Mouse (Mus musculus): ENCODE measurements around the gene Ap4e1. TPM values are rescaled to one million over a fixed set of nuclear protein-coding genes. Genes with fewer than 3 reads are reported as not detected.
"Not testable (repeated sequence)": the region's sequence is repeated elsewhere in the genome, so short reads cannot be mapped to it uniquely, and the experiment has no call there.

The Ap4e1 gene
- polyA plus RNA-seq, 1 experiment = 9.9 TPM

DNA sequence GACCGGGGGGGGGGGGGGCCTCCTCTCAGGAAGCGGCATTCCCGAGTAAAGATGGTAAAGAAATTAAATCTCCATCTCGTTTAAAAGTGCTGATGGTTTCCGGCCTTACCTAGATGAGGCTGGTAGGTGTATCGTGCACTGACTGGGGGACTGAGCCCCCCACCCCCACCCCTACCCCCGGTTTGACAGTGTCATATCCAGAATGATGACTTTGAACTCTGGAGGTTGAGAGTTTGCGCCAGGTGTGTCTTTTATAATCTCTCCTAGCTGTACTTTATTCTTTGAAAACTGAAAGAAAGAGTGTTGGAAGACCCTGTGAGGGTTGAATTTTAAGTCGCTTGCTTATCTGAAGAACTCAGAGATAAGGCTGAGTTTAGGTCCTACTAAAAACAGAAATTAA lies 62.4 kb downstream of the Ap4e1 start:
- no peak for DNase-seq (ENCODE audit: extremely low spot score in 1 of 2, low spot score in 1 of 2)

- DNase-seq (ENCODE audit: extremely low spot score in 1 of 2, low spot score in 1 of 2) = no peak
These were observed 65.6 kb downstream of the Ap4e1 start for GRCm38 (mm10) chr2:127074116-127074515.

- DNase-seq (ENCODE audit: extremely low spot score in 1 of 2, low spot score in 1 of 2) = no peak
These were observed 69.1 kb downstream of the Ap4e1 start for GRCm38 (mm10) chr2:127077611-127078010.

GRCm38 (mm10) chr2:127079066-127079465 lies 70.5 kb downstream of the Ap4e1 start:
- not testable (repeated sequence) for DNase-seq (ENCODE audit: extremely low spot score in 1 of 2, low spot score in 1 of 2)

DNA sequence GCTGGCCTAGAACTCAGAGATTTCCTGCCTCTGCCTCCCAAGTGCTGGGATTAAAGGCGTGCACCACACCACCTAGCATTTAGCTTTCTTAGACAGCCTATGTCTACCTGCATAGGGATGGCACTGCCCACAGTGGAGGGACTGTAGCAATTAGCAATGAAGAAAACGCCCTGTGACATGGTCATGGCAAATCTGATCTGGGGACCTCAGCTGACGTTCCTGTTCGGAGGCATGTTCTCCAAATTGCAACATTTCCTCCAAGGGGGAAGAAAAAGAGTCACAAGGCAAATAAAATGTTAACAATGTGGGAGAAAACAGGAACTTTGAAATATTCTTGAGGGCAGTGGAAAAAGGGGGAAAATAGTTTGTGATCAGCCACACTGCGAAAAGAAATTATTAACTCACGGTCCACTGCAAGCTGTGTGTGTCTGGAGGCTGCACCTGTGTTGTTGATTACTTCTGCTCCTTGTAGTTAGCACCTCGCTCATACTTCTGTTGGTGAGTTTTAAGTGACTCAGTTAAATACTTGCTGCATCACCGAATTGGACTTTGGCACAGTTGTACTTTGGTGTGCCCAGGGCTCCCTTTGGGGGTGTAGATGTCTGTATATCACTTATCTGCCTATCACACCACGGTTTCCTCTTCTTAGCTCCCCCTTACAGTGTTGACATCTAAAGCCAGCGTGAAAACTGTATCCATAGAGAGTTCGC lies 71.5 kb downstream of the Ap4e1 start:
- DNase-seq (ENCODE audit: extremely low spot score in 1 of 2, low spot score in 1 of 2) = no peak

GRCm38 (mm10) chr2:127080591-127081218 lies 72.2 kb downstream of the Ap4e1 start:
- no peak for DNase-seq (ENCODE audit: extremely low spot score in 1 of 2, low spot score in 1 of 2)

- DNase-seq (ENCODE audit: extremely low spot score in 1 of 2, low spot score in 1 of 2) = no peak
These were observed 77.7 kb downstream of the Ap4e1 start for GRCm38 (mm10) chr2:127086235-127086634.

DNA sequence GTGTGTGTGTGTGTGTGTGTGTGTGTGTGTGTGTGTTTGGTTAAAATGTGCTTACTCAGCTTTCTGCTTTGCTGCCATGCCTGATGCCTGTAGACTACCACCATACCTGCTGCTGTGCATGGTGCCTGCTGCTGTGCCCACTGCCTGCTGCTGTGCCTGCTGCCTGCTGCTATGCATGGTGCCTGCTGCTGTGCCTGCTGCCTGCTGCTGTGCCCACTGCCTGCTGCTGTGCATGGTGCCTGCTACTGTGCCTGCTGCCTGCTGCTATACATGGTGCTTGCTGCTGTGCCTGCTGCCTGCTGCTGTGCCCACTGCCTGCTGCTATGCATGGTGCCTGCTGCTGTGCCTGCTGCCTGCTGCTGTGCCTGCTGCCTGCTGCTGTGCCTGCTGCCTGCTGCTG lies 81.6 kb downstream of the Ap4e1 start:
- not testable (repeated sequence) for DNase-seq (ENCODE audit: extremely low spot score in 1 of 2, low spot score in 1 of 2)

- DNase-seq (ENCODE audit: extremely low spot score in 1 of 2, low spot score in 1 of 2) = no peak
These were observed 83.5 kb downstream of the Ap4e1 start for GRCm38 (mm10) chr2:127092000-127092399.

DNA sequence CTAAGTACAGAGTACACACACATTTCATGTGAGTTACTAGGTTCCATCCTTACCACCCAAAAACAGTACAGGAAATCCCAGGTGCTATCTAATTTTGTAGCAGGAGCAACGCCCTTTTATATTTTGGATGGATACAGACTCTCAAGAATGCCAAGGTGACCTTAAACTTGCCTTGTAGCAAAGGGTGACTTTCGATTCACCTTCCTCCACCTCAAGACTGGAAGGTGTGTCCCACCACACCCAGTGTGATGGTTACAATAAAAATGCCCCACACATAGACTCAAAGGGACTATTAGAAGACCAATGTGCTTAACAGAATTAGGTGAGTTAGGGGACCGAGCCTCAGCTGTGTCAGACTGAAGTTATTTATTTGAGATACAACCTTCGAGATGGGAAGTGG lies 100.5 kb downstream of the Ap4e1 start:
- no peak for DNase-seq (ENCODE audit: extremely low spot score in 1 of 2, low spot score in 1 of 2)

Other genes with a start within 250 kb of the Ap4e1 start
- gene Usp50, start 225.2 kb upstream of the Ap4e1 start, polyA plus RNA-seq (2012; rRNA removed) = 1.5 and 1.6 TPM in 2 replicates
- gene Trpm7, start 132.5 kb upstream of the Ap4e1 start, polyA plus RNA-seq (2012; rRNA removed) = 30.4 and 41.2 TPM in 2 replicates
- gene Sppl2a, start 75.5 kb upstream of the Ap4e1 start, polyA plus RNA-seq (2012; rRNA removed) = 20.8 and 25.0 TPM in 2 replicates
- 21.2 and 21.5 TPM in 2 replicates for gene Blvra, start 61.9 kb downstream of the Ap4e1 start, polyA plus RNA-seq (2012; rRNA removed)
- gene Ncaph, start 125.2 kb downstream of the Ap4e1 start, polyA plus RNA-seq (2012; rRNA removed) = 1.6 and 2.4 TPM in 2 replicates
- gene Itpripl1, start 134.7 kb downstream of the Ap4e1 start, polyA plus RNA-seq (2012; rRNA removed) = 1.4 and 1.7 TPM in 2 replicates
- gene 1810024B03Rik, start 199.6 kb downstream of the Ap4e1 start, polyA plus RNA-seq (2012; rRNA removed) = 1.2 and 1.6 TPM in 2 replicates
- 60.4 and 65.7 TPM in 2 replicates for gene Snrnp200, start 199.7 kb downstream of the Ap4e1 start, polyA plus RNA-seq (2012; rRNA removed)
- 74.1 and 75.3 TPM in 2 replicates for gene Ciao1, start 239.1 kb downstream of the Ap4e1 start, polyA plus RNA-seq (2012; rRNA removed)
- gene Tmem127, start 239.2 kb downstream of the Ap4e1 start, polyA plus RNA-seq (2012; rRNA removed) = 58.6 and 66.5 TPM in 2 replicates

Data from frontal cortex, adult 2 months (tissue).